Mouse (Mus musculus) thymus, adult 2 months (tissue): Measurements from ENCODE around the gene Heatr3.

Source experiments
- CTCF ChIP-seq: fragments of 200-500 bp; IDR thresholded peaks from 2 replicates; pipeline ENCODE4 v1.5.1; 2012; ENCODE audit warnings: mild to moderate bottlenecking, control low read depth, low read length, moderate library complexity, borderline replicate concordance; ENCODE audit not compliant: control insufficient read depth, poor library complexity, insufficient read depth; ENCODE audit errors: extremely low read depth
- POLR2A ChIP-seq: fragments of 200-500 bp; IDR thresholded peaks from 2 replicates; pipeline ENCODE4 v1.6.1; 2012; ENCODE audit warnings: mild to moderate bottlenecking, low read length, control low read depth, moderate library complexity; ENCODE audit not compliant: control insufficient read depth, poor library complexity, insufficient read depth; ENCODE audit errors: extremely low read depth

DNA sequence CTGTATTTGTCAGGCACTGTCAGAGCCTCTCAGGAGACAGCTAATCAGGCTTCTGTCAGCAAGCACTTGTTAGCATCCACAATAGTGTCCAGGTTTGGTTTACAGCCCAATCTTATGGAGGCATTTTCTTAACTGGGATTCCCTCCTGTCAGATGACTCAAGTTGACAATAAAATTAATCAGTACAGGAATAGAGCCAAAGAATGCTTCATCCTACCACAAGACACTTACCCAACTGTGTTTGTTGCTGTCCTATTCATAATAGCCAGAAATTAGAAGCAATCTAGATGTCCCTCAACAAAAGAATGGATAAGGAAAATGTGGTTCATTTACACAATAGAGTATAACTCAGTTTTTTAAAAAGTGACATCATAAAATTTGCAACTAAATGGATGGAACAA, 49.6 kb upstream of the Heatr3 start:
- TF ChIP-seq CTCF, result no peak
- no peak for TF ChIP-seq POLR2A
